Mouse (Mus musculus): ENCODE results near the gene Drd5. TPM values are rescaled to one million over a fixed set of nuclear protein-coding genes. Genes with fewer than 3 reads are reported as not detected.

The Drd5 gene
- not detected in 2 replicates for polyA plus RNA-seq (2015; fragmentation: Nextera tagmentation; extraction: Ambion mirVana)

GRCm38 (mm10) chr5:38318966-38319786, at the start of gene Drd5:
TSS of gene Drd5 (plus strand) at chr5:38319367.
- no peak for ATAC-seq (ENCODE audit: borderline replicate concordance, extremely low read depth, low FRiP score, low TSS enrichment)
- WGBS, result 2% methylated on average over 67 of the region's 67 CpGs

GRCm38 (mm10) chr5:38270942-38271341, 48.2 kb upstream of the Drd5 start:
- H3K4me2 ChIP-seq, result no peak overlapping the region
- H3K9ac ChIP-seq, result no peak overlapping the region
- ATAC-seq (ENCODE audit: borderline replicate concordance, extremely low read depth, low FRiP score, low TSS enrichment), result no peak
- H3K27me3 ChIP-seq, result peaks cover 22% of the 10 kb centered on the region
- H3K36me3 ChIP-seq, result peaks cover 37% of the 10 kb centered on the region
- 88% methylated on average over 3 of the region's 3 CpGs for WGBS
- no peaks in the 10 kb centered on the region for H3K9me3 ChIP-seq
- no peak overlapping the region for H3K27ac ChIP-seq
- no peaks in the 10 kb centered on the region for H3K4me1 ChIP-seq
- no peak overlapping the region for H3K4me3 ChIP-seq

More at GRCm38 (mm10) chr5:38318966-38319786, at the start of gene Drd5:
- H3K4me2 ChIP-seq, result peak within 1 kb of the TSS; percentile 49
- H3K4me1 ChIP-seq, result 0 out of 2 replicates have a peak, but pooled peaks cover 4% of the 10 kb centered on the region
- H3K9me3 ChIP-seq, result no peaks in the 10 kb centered on the region
- H3K27ac ChIP-seq, result no peak within 1 kb of the TSS
- no peak within 1 kb of the TSS for H3K9ac ChIP-seq
- peak within 1 kb of the TSS; percentile 25 for H3K4me3 ChIP-seq
- H3K27me3 ChIP-seq, result peaks cover 50% of the 10 kb centered on the region
- no peaks in the 10 kb centered on the region for H3K36me3 ChIP-seq

- 0 out of 2 replicates have a peak, but pooled peaks cover 8% of the 10 kb centered on the region for H3K4me1 ChIP-seq
- no peak overlapping the region for H3K27ac ChIP-seq
- peaks cover 20% of the 10 kb centered on the region for H3K36me3 ChIP-seq
- 84% methylated on average over 4 of the region's 4 CpGs for WGBS
- H3K27me3 ChIP-seq, result peaks cover 51% of the 10 kb centered on the region
- no peak overlapping the region for H3K4me3 ChIP-seq
- no peak overlapping the region for H3K4me2 ChIP-seq
- no peaks in the 10 kb centered on the region for H3K9me3 ChIP-seq
- ATAC-seq (ENCODE audit: borderline replicate concordance, extremely low read depth, low FRiP score, low TSS enrichment), result no peak
- no peak overlapping the region for H3K9ac ChIP-seq
Measured at GRCm38 (mm10) chr5:38273831-38274230, 45.3 kb upstream of the Drd5 start.

- H3K36me3 ChIP-seq, result peaks cover 9% of the 10 kb centered on the region; the same call in 1 of the 2 replicates
- H3K9ac ChIP-seq, result no peak within 1 kb of the TSS
- no peak within 1 kb of the TSS for H3K27ac ChIP-seq
- 2% methylated on average over 4 of the region's 4 CpGs for WGBS
- peaks cover 61% of the 10 kb centered on the region for H3K27me3 ChIP-seq
- no peak within 1 kb of the TSS for H3K4me2 ChIP-seq
- no peak for ATAC-seq (ENCODE audit: borderline replicate concordance, extremely low read depth, low FRiP score, low TSS enrichment)
- peak within 1 kb of the TSS; percentile 8; the same call in 1 of the 2 replicates for H3K4me3 ChIP-seq
- 0 out of 2 replicates have a peak, but pooled peaks cover 8% of the 10 kb centered on the region for H3K4me1 ChIP-seq
- no peaks in the 10 kb centered on the region for H3K9me3 ChIP-seq
Measured at GRCm38 (mm10) chr5:38275771-38276170, 43.4 kb upstream of the Drd5 start, which contains the start of gene Otop1. TSS of gene Otop1 (plus strand) at chr5:38275972.

- peak overlapping the region; percentile 8; the same call in 1 of the 2 replicates for H3K4me3 ChIP-seq
- 1% methylated on average over 19 of the region's 19 CpGs for WGBS
- H3K4me2 ChIP-seq, result no peak overlapping the region
- peaks cover 61% of the 10 kb centered on the region for H3K27me3 ChIP-seq
- H3K27ac ChIP-seq, result no peak overlapping the region
- 0 out of 2 replicates have a peak, but pooled peaks cover 8% of the 10 kb centered on the region for H3K4me1 ChIP-seq
- no peak overlapping the region for H3K9ac ChIP-seq
- no peak for ATAC-seq (ENCODE audit: borderline replicate concordance, extremely low read depth, low FRiP score, low TSS enrichment)
- H3K36me3 ChIP-seq, result peaks cover 4% of the 10 kb centered on the region; the same call in 1 of the 2 replicates
- no peaks in the 10 kb centered on the region for H3K9me3 ChIP-seq
Measured at GRCm38 (mm10) chr5:38276451-38276850, 42.7 kb upstream of the Drd5 start.

GRCm38 (mm10) chr5:38277098-38277866, 41.9 kb upstream of the Drd5 start:
- Histone ChIP-seq H3K4me3 (peak overlapping the region; percentile 12), H3K27ac (no peak overlapping the region), H3K4me2 (peak overlapping the region; percentile 35), H3K36me3 (no peaks in the 10 kb centered on the region), H3K9ac (no peak overlapping the region), H3K9me3 (no peaks in the 10 kb centered on the region), H3K4me1 (0 out of 2 replicates have a peak, but pooled peaks cover 8% of the 10 kb centered on the region), H3K27me3 (peaks cover 61% of the 10 kb centered on the region)
- no peak for ATAC-seq (ENCODE audit: borderline replicate concordance, extremely low read depth, low FRiP score, low TSS enrichment)
- 3% methylated on average over 38 of the region's 65 CpGs for WGBS

- no peak overlapping the region for H3K4me3 ChIP-seq
Measured at GRCm38 (mm10) chr5:38277936-38278600, 41.1 kb upstream of the Drd5 start.

GRCm38 (mm10) chr5:38280075-38280474, 39.1 kb upstream of the Drd5 start:
- 34% methylated on average over 1 of the region's 1 CpGs for WGBS
- no peaks in the 10 kb centered on the region for H3K9me3 ChIP-seq
- no peak overlapping the region for H3K9ac ChIP-seq
- H3K36me3 ChIP-seq, result no peaks in the 10 kb centered on the region
- no peak overlapping the region for H3K4me2 ChIP-seq
- no peak overlapping the region for H3K27ac ChIP-seq
- peaks cover 48% of the 10 kb centered on the region for H3K27me3 ChIP-seq
- no peak overlapping the region for H3K4me3 ChIP-seq
- ATAC-seq (ENCODE audit: borderline replicate concordance, extremely low read depth, low FRiP score, low TSS enrichment), result no peak
- H3K4me1 ChIP-seq, result 0 out of 2 replicates have a peak, but pooled peaks cover 8% of the 10 kb centered on the region

More at GRCm38 (mm10) chr5:38277936-38278600, 41.1 kb upstream of the Drd5 start:
- no peaks in the 10 kb centered on the region for H3K36me3 ChIP-seq
- peaks cover 61% of the 10 kb centered on the region for H3K27me3 ChIP-seq
- 0 out of 2 replicates have a peak, but pooled peaks cover 8% of the 10 kb centered on the region for H3K4me1 ChIP-seq
- ATAC-seq (ENCODE audit: borderline replicate concordance, extremely low read depth, low FRiP score, low TSS enrichment), result no peak
- WGBS, result 17% methylated on average over 12 of the region's 12 CpGs
- no peak overlapping the region for H3K9ac ChIP-seq
- H3K27ac ChIP-seq, result no peak overlapping the region
- H3K9me3 ChIP-seq, result no peaks in the 10 kb centered on the region
- no peak overlapping the region for H3K4me2 ChIP-seq

GRCm38 (mm10) chr5:38285724-38286123, 33.4 kb upstream of the Drd5 start:
- H3K27me3 ChIP-seq, result no peaks in the 10 kb centered on the region
- H3K36me3 ChIP-seq, result no peaks in the 10 kb centered on the region
- no peak overlapping the region for H3K4me2 ChIP-seq
- H3K27ac ChIP-seq, result no peak overlapping the region
- no peaks in the 10 kb centered on the region for H3K9me3 ChIP-seq
- H3K9ac ChIP-seq, result no peak overlapping the region
- H3K4me1 ChIP-seq, result no peaks in the 10 kb centered on the region
- WGBS, result 59% methylated on average over 9 of the region's 9 CpGs
- no peak for ATAC-seq (ENCODE audit: borderline replicate concordance, extremely low read depth, low FRiP score, low TSS enrichment)
- H3K4me3 ChIP-seq, result no peak overlapping the region

- no peak overlapping the region for H3K4me3 ChIP-seq
- no peak overlapping the region for H3K9ac ChIP-seq
- no peak for ATAC-seq (ENCODE audit: borderline replicate concordance, extremely low read depth, low FRiP score, low TSS enrichment)
- H3K36me3 ChIP-seq, result no peaks in the 10 kb centered on the region
- WGBS, result 82% methylated on average over 3 of the region's 3 CpGs
- no peak overlapping the region for H3K4me2 ChIP-seq
- no peaks in the 10 kb centered on the region for H3K9me3 ChIP-seq
- H3K27me3 ChIP-seq, result no peaks in the 10 kb centered on the region
- no peaks in the 10 kb centered on the region for H3K4me1 ChIP-seq
- no peak overlapping the region for H3K27ac ChIP-seq
Measured at GRCm38 (mm10) chr5:38288476-38288875, 30.7 kb upstream of the Drd5 start.

- Histone ChIP-seq H3K4me1 (no peaks in the 10 kb centered on the region), H3K36me3 (no peaks in the 10 kb centered on the region), H3K9ac (no peak overlapping the region), H3K4me2 (no peak overlapping the region), H3K4me3 (no peak overlapping the region), H3K27me3 (no peaks in the 10 kb centered on the region), H3K9me3 (no peaks in the 10 kb centered on the region), H3K27ac (no peak overlapping the region)
- WGBS, result 85% methylated on average over 12 of the region's 12 CpGs
- ATAC-seq (ENCODE audit: borderline replicate concordance, extremely low read depth, low FRiP score, low TSS enrichment), result no peak
Measured at GRCm38 (mm10) chr5:38301761-38302411, 17.3 kb upstream of the Drd5 start.

Data from lung, embryonic 15.5 days (tissue).